Mouse (Mus musculus) hindbrain, embryonic 10.5 days (tissue): ENCODE measurements at regions not wholly inside any gene's neighbourhood (a gene's known extent, or its start where the extent isn't known, plus 50 kb on each side); places are given as distances from the start of the nearest gene placed in this dataset.

Source experiments
- DNase-seq: peaks from one replicate; pipeline ENCODE4 v3.0.0-alpha.2; 2017; ENCODE audit warnings: low spot score
- H3K27ac ChIP-seq: fragments of 300-500 bp; sonication (generic); 2 replicates; pipeline ENCODE4 v1.5.1; 2016; ENCODE audit warnings: mild to moderate bottlenecking, moderate library complexity
- H3K27me3 ChIP-seq: fragments of 300-500 bp; sonication (generic); 2 replicates; pipeline ENCODE4 v1.6.1; 2016; ENCODE audit warnings: mild to moderate bottlenecking; ENCODE audit not compliant: poor library complexity, insufficient read depth, severe bottlenecking
- H3K36me3 ChIP-seq: fragments of 300-500 bp; sonication (generic); 2 replicates; pipeline ENCODE4 v1.6.1; 2016; ENCODE audit warnings: mild to moderate bottlenecking, moderate library complexity
- H3K4me1 ChIP-seq: fragments of 300-500 bp; sonication (generic); replicated peaks from 2 replicates; pipeline ENCODE4 v1.6.1; 2016; ENCODE audit warnings: mild to moderate bottlenecking
- H3K4me3 ChIP-seq: fragments of 300-500 bp; sonication (generic); 2 replicates; pipeline ENCODE4 v1.5.1; 2016; ENCODE audit warnings: mild to moderate bottlenecking, moderate library complexity
- H3K9me3 ChIP-seq: fragments of 300-500 bp; sonication (generic); 2 replicates; pipeline ENCODE4 v1.6.1; 2016; ENCODE audit warnings: mild to moderate bottlenecking, moderate library complexity
- WGBS: fragments of 180-500 bp; shearing (Covaris S2); methylation state at CpG from one replicate; pipeline ENCODE4 v1.1.7; 2016; 5-methylcytosine and 5-hydroxymethylcytosine counted together

DNA sequence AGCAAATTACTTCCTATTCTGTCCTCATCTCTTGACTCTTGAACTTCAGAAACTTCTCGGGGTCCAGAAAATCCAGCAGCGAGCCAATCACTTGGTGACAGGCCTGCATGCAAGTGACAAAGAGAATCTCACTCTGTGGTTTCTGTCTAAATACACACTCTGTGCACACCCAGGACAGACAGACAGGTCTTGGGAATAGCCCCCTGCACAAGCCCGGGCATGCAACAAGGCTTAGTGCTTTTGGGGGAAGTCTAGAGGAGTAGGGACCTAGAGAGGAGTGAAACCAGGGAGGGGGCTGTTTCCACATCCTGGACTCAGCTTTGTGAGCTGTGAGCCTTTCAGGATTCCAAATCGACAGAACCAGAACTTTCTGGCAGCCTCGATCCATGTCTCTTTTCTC lies 259.6 kb downstream of the Ajap1 start:
- Histone ChIP-seq H3K27me3 (peaks cover 26% of the 10 kb centered on the region), H3K27ac (no peak overlapping the region), H3K9me3 (no peaks in the 10 kb centered on the region), H3K4me3 (no peak overlapping the region), H3K4me1 (peaks cover 36% of the 10 kb centered on the region), H3K36me3 (no peaks in the 10 kb centered on the region)
- 83% methylated on average over 5 of the region's 5 CpGs for WGBS
- DNase-seq: no peak

DNA sequence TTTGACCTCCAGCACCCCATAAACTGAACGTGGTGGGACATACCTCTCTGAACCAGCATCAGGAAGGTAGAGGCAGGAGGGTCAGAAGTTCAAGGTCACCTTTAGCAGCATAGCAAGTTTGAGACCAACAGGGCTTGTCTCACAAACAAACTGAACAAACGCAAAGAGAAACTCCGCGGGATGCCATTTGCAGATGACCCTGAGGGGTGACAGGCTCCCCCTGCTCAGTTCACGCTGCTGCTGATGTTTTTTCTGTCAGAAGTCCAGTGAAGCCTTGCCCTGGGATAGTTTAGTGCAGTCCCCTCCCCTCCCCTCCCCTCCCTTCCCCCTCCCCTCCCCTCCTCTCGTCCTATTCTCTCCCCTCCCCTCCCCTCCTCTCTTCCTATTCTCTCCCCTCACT lies 262.1 kb downstream of the Ajap1 start:
- Histone ChIP-seq H3K27ac (no peak overlapping the region), H3K36me3 (no peaks in the 10 kb centered on the region), H3K9me3 (no peaks in the 10 kb centered on the region), H3K4me1 (peaks cover 40% of the 10 kb centered on the region), H3K4me3 (no peak overlapping the region), H3K27me3 (peaks cover 22% of the 10 kb centered on the region)
- no peak for DNase-seq
- WGBS: 29% methylated on average over 5 of the region's 6 CpGs

DNA sequence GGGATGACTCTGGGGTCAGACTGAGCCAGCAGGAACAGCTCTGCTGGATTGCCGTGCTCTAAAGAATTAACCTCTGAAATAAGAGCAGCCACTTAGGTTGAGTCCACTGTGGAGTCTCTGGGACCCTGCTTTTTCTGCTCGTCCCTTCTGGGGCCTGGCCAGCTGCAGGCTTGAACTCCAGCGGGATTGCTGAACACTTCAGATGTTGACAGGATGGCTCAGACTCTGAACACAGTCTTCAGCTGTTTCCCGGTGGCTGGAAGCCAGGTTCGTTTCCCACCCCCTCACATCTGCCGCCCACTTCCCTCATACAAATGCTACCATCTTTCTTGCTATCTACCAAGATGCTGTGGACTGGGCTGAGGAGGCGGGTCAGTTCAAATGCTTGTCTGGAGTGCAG lies 262.5 kb downstream of the Ajap1 start:
- Histone ChIP-seq H3K27ac (no peak overlapping the region), H3K36me3 (no peaks in the 10 kb centered on the region), H3K4me1 (peaks cover 39% of the 10 kb centered on the region), H3K27me3 (peaks cover 22% of the 10 kb centered on the region), H3K4me3 (no peak overlapping the region), H3K9me3 (no peaks in the 10 kb centered on the region)
- WGBS: 41% methylated on average over 7 of the region's 7 CpGs
- DNase-seq: no peak

DNA sequence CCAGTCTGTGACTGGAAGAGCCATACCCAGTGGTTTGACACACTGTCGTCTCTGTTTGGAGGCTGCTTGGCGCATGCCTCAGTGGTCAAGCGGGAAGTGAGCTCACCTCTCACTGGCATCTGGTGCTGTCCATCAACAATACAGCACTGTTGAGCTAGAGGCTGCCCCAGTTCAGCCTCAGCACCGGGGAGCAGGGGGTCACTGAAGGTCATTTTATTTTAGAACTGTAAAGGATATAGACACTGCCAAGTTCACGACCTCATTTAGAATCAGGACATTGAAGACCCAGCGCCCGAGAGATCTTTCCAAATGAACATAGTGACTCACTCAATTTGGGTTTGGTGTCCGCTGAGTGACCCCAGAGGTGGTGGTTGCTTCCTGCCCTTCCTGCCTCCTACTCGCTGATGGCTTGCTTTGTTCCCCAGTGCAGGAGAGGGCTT lies 265.1 kb downstream of the Ajap1 start:
- Histone ChIP-seq H3K27me3 (peaks cover 17% of the 10 kb centered on the region), H3K36me3 (no peaks in the 10 kb centered on the region), H3K4me1 (peaks cover 29% of the 10 kb centered on the region; the same call in 1 of the 2 replicates), H3K4me3 (no peak overlapping the region), H3K27ac (no peak overlapping the region), H3K9me3 (no peaks in the 10 kb centered on the region)
- WGBS: 70% methylated on average over 9 of the region's 9 CpGs
- DNase-seq: no peak

DNA sequence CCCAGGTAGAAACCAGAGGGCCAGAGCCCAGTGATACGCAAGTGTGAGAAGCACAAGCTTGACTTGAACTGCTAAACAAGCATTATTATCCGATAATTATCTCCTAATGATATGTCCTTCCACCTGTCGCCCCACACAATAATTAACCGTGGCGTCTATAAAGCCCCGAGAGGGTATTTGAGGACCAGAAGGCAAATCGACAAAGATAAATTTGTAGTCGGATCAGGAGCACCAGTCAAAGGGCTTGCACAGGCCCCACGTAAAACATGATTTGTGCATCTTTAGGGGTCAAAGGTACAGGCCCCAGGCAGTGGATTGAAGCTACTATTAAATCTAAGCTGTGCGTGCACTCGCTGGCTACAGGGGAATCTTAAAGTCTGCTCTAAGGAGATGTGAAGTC lies 270.5 kb downstream of the Ajap1 start:
- DNase-seq: no peak
- WGBS: 68% methylated on average over 11 of the region's 11 CpGs

DNA sequence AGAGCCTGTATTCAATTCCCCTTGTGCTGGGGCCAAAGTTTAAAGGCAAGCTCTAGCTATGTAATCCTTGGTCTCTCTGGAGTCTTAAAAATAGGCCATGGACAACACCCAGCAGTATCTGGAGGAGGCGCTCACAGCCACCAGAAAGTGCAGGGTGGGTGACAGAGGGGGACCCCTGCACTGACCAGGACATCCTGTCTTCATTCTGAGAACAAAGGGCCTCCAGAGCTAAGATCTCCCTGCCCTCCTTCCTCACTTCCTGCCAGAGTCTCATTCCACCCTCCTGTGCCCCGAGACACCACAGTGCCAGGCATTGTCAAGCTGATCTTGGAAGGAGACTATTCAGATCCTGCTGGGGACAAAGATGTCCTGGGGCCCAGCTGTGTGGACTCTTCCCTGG lies 273.8 kb downstream of the Ajap1 start:
- H3K4me1 ChIP-seq: peaks cover 41% of the 10 kb centered on the region
- DNase-seq: no peak
- H3K36me3 ChIP-seq: no peaks in the 10 kb centered on the region
- H3K27me3 ChIP-seq: 0 out of 2 replicates have a peak, but pooled peaks cover 15% of the 10 kb centered on the region
- WGBS: 29% methylated on average over 2 of the region's 2 CpGs
- H3K9me3 ChIP-seq: no peaks in the 10 kb centered on the region
- H3K27ac ChIP-seq: peak overlapping the region; percentile 62
- H3K4me3 ChIP-seq: no peak overlapping the region

More for the DNA sequence above, 270.5 kb downstream of the Ajap1 start:
- no peaks in the 10 kb centered on the region for H3K36me3 ChIP-seq
- no peak overlapping the region for H3K27ac ChIP-seq
- H3K4me1 ChIP-seq: peaks cover 34% of the 10 kb centered on the region
- H3K27me3 ChIP-seq: peaks cover 5% of the 10 kb centered on the region; the same call in 1 of the 2 replicates
- no peaks in the 10 kb centered on the region for H3K9me3 ChIP-seq
- H3K4me3 ChIP-seq: no peak overlapping the region

DNA sequence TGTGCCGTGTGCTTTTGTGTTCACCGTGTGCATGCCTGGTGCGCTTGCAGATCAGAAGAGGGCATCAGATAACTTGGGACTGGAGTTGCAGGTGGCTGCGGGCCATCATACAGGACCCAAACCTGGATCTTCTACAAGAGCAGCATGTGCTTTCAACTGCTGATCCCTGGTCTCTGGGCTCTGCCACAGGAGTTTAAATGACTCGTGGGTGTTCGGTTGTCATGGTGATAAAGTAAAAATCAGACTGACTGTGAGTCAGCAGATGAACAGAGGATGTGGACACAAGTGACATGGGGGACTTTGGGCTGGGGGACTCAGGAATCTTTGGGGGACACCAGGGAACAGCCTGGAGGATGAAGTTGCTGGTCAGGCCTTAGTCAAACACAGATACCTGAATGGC lies 274.4 kb downstream of the Ajap1 start:
- peaks cover 41% of the 10 kb centered on the region for H3K4me1 ChIP-seq
- peaks cover 17% of the 10 kb centered on the region; the same call in 1 of the 2 replicates for H3K27me3 ChIP-seq

DNA sequence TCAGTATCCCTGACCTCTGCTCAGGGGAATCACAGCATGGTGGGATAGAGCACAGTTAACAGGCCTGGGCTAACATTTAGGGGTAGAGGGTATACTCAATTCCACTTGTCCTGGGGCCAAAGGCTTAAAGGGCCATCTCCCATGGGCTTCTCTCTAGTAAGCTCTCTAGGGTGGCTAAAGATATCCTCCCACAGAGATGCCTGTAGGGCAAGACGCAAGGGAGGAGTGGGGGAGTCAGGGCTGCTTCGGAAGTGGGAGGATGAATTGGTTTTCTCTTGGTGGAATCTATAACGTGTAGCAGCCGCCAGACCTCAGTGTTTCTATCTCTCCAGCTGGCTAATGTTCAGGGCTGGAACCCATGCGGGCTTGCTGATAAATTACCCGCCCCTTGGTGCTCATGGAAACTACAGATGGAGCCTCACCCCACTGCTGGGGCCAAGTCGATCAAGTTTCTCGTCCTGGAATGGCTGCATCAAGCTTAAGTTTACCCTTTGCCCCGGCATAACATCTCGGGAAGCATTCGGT lies 275.0 kb downstream of the Ajap1 start:
- H3K4me3 ChIP-seq: no peak overlapping the region
- no peaks in the 10 kb centered on the region for H3K36me3 ChIP-seq
- WGBS: 78% methylated on average over 11 of the region's 11 CpGs
- H3K9me3 ChIP-seq: no peaks in the 10 kb centered on the region
- 0 out of 2 replicates have a peak overlapping the region, but pooled peaks have one; percentile 13 for H3K27ac ChIP-seq
- DNase-seq: no peak
- peaks cover 23% of the 10 kb centered on the region for H3K27me3 ChIP-seq
- H3K4me1 ChIP-seq: peaks cover 41% of the 10 kb centered on the region

More for the DNA sequence above, 274.4 kb downstream of the Ajap1 start:
- WGBS: 79% methylated on average over 6 of the region's 6 CpGs
- no peak for DNase-seq
- Histone ChIP-seq H3K9me3 (no peaks in the 10 kb centered on the region), H3K27ac (no peak overlapping the region), H3K36me3 (no peaks in the 10 kb centered on the region), H3K4me3 (no peak overlapping the region)

DNA sequence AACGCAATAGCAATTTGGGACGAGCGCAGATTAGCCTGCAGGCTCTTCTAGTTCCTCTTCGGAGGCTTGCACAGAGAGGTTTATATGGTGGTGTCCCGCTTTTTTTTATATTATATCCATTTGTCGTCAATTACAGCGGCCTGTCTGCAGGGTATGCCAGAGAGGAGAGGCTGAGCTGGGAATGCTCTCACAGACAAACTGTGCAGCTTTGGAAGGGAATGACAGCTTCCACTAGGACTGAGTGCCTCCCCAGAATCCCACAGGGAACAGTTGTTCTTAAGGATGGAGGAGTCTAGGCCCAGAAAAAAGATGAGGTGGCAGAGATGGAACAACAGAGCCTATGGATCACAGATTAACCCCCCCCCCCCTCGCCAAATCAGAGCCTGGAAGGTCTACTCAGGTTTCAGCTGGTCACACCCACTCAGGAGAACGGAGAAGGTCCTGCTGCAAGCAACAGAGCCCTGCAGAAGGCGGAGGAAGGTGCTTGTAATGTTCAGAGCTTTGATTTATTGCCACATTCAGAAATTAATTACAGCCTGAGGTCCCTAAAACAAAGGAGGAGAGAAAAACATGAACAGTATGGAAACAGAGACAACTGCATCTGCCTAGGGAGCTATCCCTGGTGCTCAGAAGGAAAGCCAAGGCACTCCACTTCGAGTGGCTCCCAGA lies 275.7 kb downstream of the Ajap1 start:
- H3K4me3 ChIP-seq: no peak overlapping the region
- DNase-seq: no peak
- no peak overlapping the region for H3K27ac ChIP-seq
- 71% methylated on average over 11 of the region's 11 CpGs for WGBS
- no peaks in the 10 kb centered on the region for H3K36me3 ChIP-seq
- no peaks in the 10 kb centered on the region for H3K9me3 ChIP-seq
- H3K27me3 ChIP-seq: peaks cover 30% of the 10 kb centered on the region
- peaks cover 38% of the 10 kb centered on the region for H3K4me1 ChIP-seq

DNA sequence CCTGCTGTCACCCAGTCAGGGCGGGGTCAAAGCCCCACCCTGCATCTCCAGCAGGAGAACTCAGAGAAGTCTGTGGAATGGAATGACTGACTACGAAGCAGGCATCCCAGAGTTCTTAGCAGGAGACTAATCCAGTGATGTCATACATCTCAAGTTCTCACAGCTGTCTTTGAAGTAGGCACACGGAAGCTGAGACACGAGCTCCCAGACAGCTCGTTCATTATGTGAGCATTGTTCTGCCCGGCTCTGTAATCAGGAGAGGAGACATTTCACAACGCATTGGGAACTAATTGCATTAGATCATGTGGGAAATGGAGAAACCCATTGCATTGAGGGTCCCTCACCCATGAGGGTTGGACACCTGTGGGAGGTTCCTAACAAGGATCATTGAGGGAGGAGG lies 277.8 kb downstream of the Ajap1 start:
- DNase-seq: no peak

DNA sequence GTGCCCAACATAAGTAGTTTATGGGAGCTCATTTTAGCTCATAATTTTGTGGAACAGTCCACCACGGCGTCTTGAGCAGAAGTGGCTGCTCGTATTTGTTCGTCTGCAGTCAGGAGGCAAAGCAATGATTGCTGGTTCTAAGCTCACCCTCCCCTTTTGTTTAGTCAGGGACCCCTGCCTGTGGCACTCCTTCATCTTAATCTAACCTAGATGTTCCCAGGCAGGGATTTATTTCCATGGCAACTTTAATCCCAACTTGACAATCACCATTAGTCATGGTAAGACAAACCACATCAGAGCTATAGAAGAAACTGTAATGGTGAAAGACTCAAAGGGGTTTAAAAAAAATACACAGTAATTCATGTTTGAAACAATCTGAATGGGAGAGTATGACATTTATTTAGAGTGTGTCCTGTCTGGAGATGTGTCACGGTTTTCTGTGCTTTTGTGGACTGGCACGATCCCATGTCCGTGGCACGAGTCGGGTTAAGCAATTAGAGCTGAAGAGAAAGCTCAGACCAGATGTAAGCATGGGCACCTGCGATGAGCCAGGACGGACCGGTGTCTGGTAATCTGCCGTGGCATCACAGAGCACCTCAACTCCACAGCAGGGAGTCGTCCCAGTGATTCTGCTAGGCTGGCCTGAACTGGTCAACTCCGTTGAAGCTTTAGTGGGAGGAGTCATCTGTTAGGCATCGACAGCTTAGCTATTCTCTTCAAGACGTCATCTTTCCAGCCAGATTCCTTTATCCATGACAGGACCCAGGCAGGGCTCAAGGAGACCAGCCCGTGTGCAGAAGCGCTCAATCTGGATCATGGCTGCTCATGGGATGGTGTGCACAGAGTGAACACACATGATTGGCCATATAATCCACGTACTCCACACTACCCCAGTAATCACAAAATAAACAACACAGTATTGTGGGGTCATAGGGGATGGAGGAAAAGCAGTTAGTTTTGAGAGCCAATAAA lies 281.5 kb downstream of the Ajap1 start:
- no peak overlapping the region for H3K27ac ChIP-seq
- peaks cover 21% of the 10 kb centered on the region for H3K27me3 ChIP-seq
- H3K4me3 ChIP-seq: no peak overlapping the region
- 0 out of 2 replicates have a peak, but pooled peaks cover 4% of the 10 kb centered on the region for H3K4me1 ChIP-seq
- no peaks in the 10 kb centered on the region for H3K36me3 ChIP-seq
- peaks cover 6% of the 10 kb centered on the region; the same call in 1 of the 2 replicates for H3K9me3 ChIP-seq
- DNase-seq: no peak
- WGBS: 67% methylated on average over 20 of the region's 20 CpGs

More for the DNA sequence above, 277.8 kb downstream of the Ajap1 start:
- no peaks in the 10 kb centered on the region for H3K36me3 ChIP-seq
- H3K9me3 ChIP-seq: no peaks in the 10 kb centered on the region
- H3K4me3 ChIP-seq: no peak overlapping the region
- H3K27ac ChIP-seq: no peak overlapping the region
- 69% methylated on average over 7 of the region's 7 CpGs for WGBS
- H3K4me1 ChIP-seq: peaks cover 36% of the 10 kb centered on the region
- peaks cover 30% of the 10 kb centered on the region for H3K27me3 ChIP-seq

DNA sequence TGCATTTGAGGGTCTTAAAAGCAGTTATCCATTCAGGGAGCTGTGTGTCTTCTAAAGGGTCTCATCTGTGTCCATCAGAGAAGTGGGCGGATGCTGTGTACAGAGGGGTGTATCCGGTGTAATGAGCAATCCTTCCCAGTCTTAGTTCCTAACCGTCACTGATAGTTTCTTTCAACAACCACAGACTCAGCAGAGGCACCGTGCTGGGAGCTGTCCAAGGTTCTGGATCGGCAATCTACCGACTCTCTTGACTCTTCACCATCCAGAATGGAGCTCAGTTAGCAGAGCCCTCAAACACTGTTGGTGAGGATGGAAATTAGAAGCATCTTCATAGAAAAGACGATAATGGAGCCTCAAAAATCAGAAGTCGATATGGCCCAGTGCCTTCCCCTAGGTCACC lies 293.1 kb downstream of the Ajap1 start:
- H3K27ac ChIP-seq: no peak overlapping the region
- H3K27me3 ChIP-seq: peaks cover 33% of the 10 kb centered on the region
- H3K4me3 ChIP-seq: no peak overlapping the region
- H3K36me3 ChIP-seq: no peaks in the 10 kb centered on the region
- no peaks in the 10 kb centered on the region for H3K9me3 ChIP-seq
- WGBS: 11% methylated on average over 8 of the region's 8 CpGs
- peaks cover 20% of the 10 kb centered on the region for H3K4me1 ChIP-seq
- DNase-seq: peak; percentile 70
